Comparison of ENCODE assay signal across 17 mouse cellular contexts in the genomic region with DNA sequence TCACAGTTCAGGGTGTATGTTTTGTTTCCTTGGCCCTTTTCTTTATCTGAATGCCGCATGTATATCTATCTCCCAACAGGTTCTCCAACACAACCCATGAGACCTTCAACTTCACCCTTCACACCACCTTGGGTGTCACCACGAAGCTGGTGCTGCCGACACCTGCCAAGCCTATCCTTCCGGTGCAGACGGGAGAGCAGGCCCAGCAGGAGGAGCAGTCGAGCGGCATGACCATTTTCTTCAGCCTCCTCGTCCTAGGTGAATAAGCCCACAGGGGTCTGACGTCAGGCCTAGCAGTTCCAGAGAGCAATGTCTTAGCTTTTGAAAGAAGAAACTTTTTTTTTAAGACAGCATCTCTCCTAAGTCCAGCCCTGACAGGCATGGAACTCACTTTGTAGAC. TPM values are rescaled to one million over a fixed set of nuclear protein-coding genes. Genes with fewer than 3 reads are reported as not detected.
DNase-seq lines count a peak whose midpoint lies in the region; ATAC-seq and TF ChIP-seq lines count a peak whose summit lies in the region.
"Had no signal": no experiment of that assay in that cellular context is flagged by ENCODE, and none has a peak within 500 bp of the region (broad histone marks: within the 10 kb centered on the region; RNA-seq: fewer than 3 reads in every experiment).

No protein-coding gene starts in this region.

- TF ChIP-seq EP300 in liver, embryonic 14.5 days (IDR thresholded peaks at IDR 0.05; ENCODE audit: low read depth): no peak

- TF ChIP-seq CTCF in E14TG2a.4 (conservative IDR thresholded peaks at IDR 0.05; ENCODE audit: low read length): no peak
- TF ChIP-seq CTCF in liver, embryonic 14.5 days (IDR thresholded peaks at IDR 0.05; ENCODE audit: low read depth): peak; percentile 52; the same call in 1 of the 2 replicates

- H3K4me3 ChIP-seq in heart, embryonic 13.5 days: no peak overlapping the region
- no peak overlapping the region for H3K4me3 ChIP-seq in heart, embryonic 10.5 days
- H3K4me3 ChIP-seq in E14TG2a.4 (replicated peaks; ENCODE audit: low read length): peak overlapping the region; percentile 95
- no peak overlapping the region for H3K4me3 ChIP-seq in liver, embryonic 14.5 days (ENCODE audit: insufficient read depth in 1 of 2, low read depth in 2 of 2, low read length in 2 of 2)
- H3K4me3 ChIP-seq: embryonic facial prominence, embryonic 13.5 days; heart, adult 2 months; neural tube, embryonic 12.5 days had no signal

- H3K9me3 ChIP-seq in heart, embryonic 13.5 days: no peaks in the 10 kb centered on the region; the same call in 1 of the 2 replicates
- no peaks in the 10 kb centered on the region for H3K9me3 ChIP-seq in heart, embryonic 10.5 days
- no peaks in the 10 kb centered on the region for H3K9me3 ChIP-seq in E14TG2a.4 (ENCODE audit: low read length)
- H3K9me3 ChIP-seq in liver, embryonic 14.5 days (ENCODE audit: control insufficient read depth, low read length): no peaks in the 10 kb centered on the region
- H3K9me3 ChIP-seq: neural tube, embryonic 12.5 days had no signal

- H3K4me2 ChIP-seq in heart, embryonic 13.5 days: no peak overlapping the region
- peak overlapping the region; percentile 17; the same call in 1 of the 2 replicates for H3K4me2 ChIP-seq in liver, embryonic 14.5 days (ENCODE audit: low read depth)
- H3K4me2 ChIP-seq: embryonic facial prominence, embryonic 13.5 days; midbrain, embryonic 11.5 days; neural tube, embryonic 12.5 days had no signal

- peaks cover 50% of the 10 kb centered on the region for H3K36me3 ChIP-seq in heart, embryonic 13.5 days
- H3K36me3 ChIP-seq in heart, embryonic 10.5 days: peaks cover 52% of the 10 kb centered on the region
- peaks cover 57% of the 10 kb centered on the region for H3K36me3 ChIP-seq in E14TG2a.4 (ENCODE audit: insufficient read depth, low read length)
- peaks cover 39% of the 10 kb centered on the region for H3K36me3 ChIP-seq in liver, embryonic 14.5 days (replicated peaks; ENCODE audit: control insufficient read depth, insufficient read depth, low read depth)

- no peak for ATAC-seq in heart, embryonic 13.5 days (ENCODE audit: extremely low read depth, insufficient number of reproducible peaks, low FRiP score, low TSS enrichment)
- ATAC-seq in liver, embryonic 14.5 days (ENCODE audit: insufficient read depth): no peak
- ATAC-seq in megakaryocyte progenitor cell, adult 5-6 weeks (replicated peaks; ENCODE audit: poor library complexity): no peak

- DNase-seq in heart, embryonic 10.5 days (ENCODE audit: low spot score): no peak
- peak; percentile 27 for DNase-seq in R1 (ENCODE audit: low read depth, low spot score)
- no peak for DNase-seq in liver, embryonic 14.5 days (ENCODE audit: low read depth in 3 of 3, low spot score in 3 of 3)
- DNase-seq in right cerebral cortex, postnatal 25 days: no peak
- DNase-seq in embryo, embryonic 10.5 days (ENCODE audit: low spot score): no peak
- DNase-seq: adrenal gland, postnatal 10 days; gastrocnemius, postnatal 14 days; heart, adult 2 months; kidney, adult 11 months; kidney, postnatal 36 days; lung, postnatal 36 days had no signal

- H3K4me1 ChIP-seq in heart, embryonic 13.5 days: peaks cover 33% of the 10 kb centered on the region
- peaks cover 17% of the 10 kb centered on the region for H3K4me1 ChIP-seq in heart, embryonic 10.5 days
- H3K4me1 ChIP-seq in E14TG2a.4 (replicated peaks; ENCODE audit: low read depth, low read length): peaks cover 81% of the 10 kb centered on the region
- peaks cover 29 to 41% of the 10 kb centered on the region in 2 experiments for H3K4me1 ChIP-seq in liver, embryonic 14.5 days (replicated peaks; ENCODE audit: control insufficient read depth in 2 of 2, insufficient read depth in 2 of 2, low read length in 1 of 2)

- 83% methylated on average over 9 of the region's 9 CpGs for WGBS in heart, embryonic 13.5 days
- 80% methylated on average over 9 of the region's 9 CpGs for WGBS in heart, embryonic 10.5 days
- WGBS in liver, embryonic 14.5 days (ENCODE audit: insufficient replicate concordance): 67% methylated on average over 9 of the region's 9 CpGs

- no peak overlapping the region for H3K27ac ChIP-seq in heart, embryonic 13.5 days (replicated peaks)
- no peak overlapping the region for H3K27ac ChIP-seq in heart, embryonic 10.5 days
- H3K27ac ChIP-seq in liver, embryonic 14.5 days: peak overlapping the region; percentile 13
- H3K27ac ChIP-seq: embryonic facial prominence, embryonic 13.5 days; heart, adult 2 months; neural tube, embryonic 12.5 days had no signal

- 0 out of 2 replicates have a peak overlapping the region, but pooled peaks have one; percentile 50 for H3K9ac ChIP-seq in heart, embryonic 13.5 days
- H3K9ac ChIP-seq in liver, embryonic 14.5 days (replicated peaks): no peak overlapping the region; the same call in 1 of the 2 replicates
- H3K9ac ChIP-seq: embryonic facial prominence, embryonic 13.5 days; neural tube, embryonic 12.5 days had no signal

- no peaks in the 10 kb centered on the region for H3K27me3 ChIP-seq in heart, embryonic 13.5 days (replicated peaks)
- H3K27me3 ChIP-seq in heart, embryonic 10.5 days (ENCODE audit: insufficient read depth, poor library complexity, severe bottlenecking): no peaks in the 10 kb centered on the region
- H3K27me3 ChIP-seq in E14TG2a.4 (ENCODE audit: insufficient read depth, low read length): no peaks in the 10 kb centered on the region
- no peaks in the 10 kb centered on the region for H3K27me3 ChIP-seq in liver, embryonic 14.5 days (ENCODE audit: control insufficient read depth, insufficient read depth, low read length)
- H3K27me3 ChIP-seq: embryonic facial prominence, embryonic 13.5 days; neural tube, embryonic 12.5 days had no signal

RNA-seq across cellular contexts. Expression of a gene that starts 2.5 kb away (rescaled TPM):
- 17.4 and 18.7 TPM in 2 replicates for polyA plus RNA-seq in heart, embryonic 13.5 days (2015; fragmentation: Nextera tagmentation; extraction: Ambion mirVana)
- polyA plus RNA-seq in heart, embryonic 10.5 days (2016; fragmentation: Nextera tagmentation; extraction: Ambion mirVana): 23.0 and 26.0 TPM in 2 replicates
- 13.9 and 18.1 TPM in 2 replicates for polyA plus RNA-seq in liver, embryonic 14.5 days (2012; rRNA removed)
- polyA plus RNA-seq in liver, embryonic 14.5 days (2014; fragmentation: Nextera tagmentation; extraction: Ambion mirVana): 8.7 and 9.1 TPM in 2 replicates
- total RNA-seq in megakaryocyte progenitor cell, adult 5-6 weeks (2015): 25.5 and 37.4 TPM in 2 replicates
- total RNA-seq in megakaryocyte progenitor cell, adult 5-6 weeks (2017): 17.9 and 25.3 TPM in 2 replicates
